Mouse (Mus musculus): Measurements from ENCODE around the gene Ublcp1. TPM values are rescaled to one million over a fixed set of nuclear protein-coding genes. Genes with fewer than 3 reads are reported as not detected.

Gene Ublcp1
- polyA plus RNA-seq (2014; fragmentation: Nextera tagmentation; extraction: Ambion mirVana) = 75.4 and 78.4 TPM in 2 replicates

- H3K9ac ChIP-seq (ENCODE audit: low read depth, low read length) = peak within 1 kb of the TSS; percentile 93
Observed at GRCm38 (mm10) chr11:44470432-44471336, at the start of gene Ublcp1. TSS of gene Ublcp1 (minus strand) at chr11:44470498.

DNA sequence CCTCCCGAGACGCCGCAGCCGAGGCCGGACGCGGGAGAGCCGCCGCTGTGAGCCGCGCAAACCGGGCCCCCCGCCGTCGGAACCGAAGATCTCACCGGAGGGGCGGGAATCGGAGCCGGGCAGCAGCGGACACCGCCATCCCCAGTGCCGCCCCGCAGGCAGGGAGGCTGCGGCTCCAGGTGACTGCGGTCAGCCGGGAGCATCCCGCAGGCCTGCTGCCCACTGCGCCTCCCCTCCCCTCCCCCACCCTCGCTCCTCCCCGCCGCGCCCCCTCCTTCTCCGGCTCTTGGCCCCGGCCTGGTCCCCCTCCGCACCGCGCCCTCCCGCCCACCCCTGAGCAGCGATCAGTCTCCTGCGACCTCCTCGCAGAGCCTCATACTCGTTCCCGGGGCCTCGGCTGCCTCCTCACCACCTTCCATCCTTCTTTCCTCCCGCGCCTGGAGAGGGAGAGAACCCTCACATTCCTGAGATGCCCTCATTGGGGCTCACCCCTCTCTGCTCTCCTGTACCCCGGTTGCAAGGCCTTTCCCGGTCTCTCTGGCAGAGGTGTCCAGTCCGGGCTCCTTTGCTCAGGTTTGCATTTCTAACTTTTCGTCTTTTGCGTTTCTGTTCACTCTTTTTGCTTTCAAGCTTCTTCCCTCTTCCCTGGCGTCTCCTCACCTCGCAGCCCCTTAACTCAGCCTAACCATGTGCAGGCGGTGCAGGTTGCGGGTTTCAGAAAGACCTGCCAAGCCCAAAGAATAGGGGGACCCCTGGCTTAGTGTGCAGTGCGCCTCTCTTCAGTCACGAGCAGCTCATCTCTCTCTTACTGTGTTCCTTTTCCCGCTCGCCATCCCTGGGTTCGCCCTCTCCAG lies 49.0 kb upstream of the Ublcp1 start:
- no peaks in the 10 kb centered on the region for H3K9me3 ChIP-seq (ENCODE audit: control insufficient read depth, low read length)
- H3K9ac ChIP-seq (ENCODE audit: low read depth, low read length) = peak overlapping the region; percentile 94
- peak overlapping the region; percentile 82 for H3K4me2 ChIP-seq (replicated peaks; ENCODE audit: low read depth, low read length)
- H3K27me3 ChIP-seq (ENCODE audit: control insufficient read depth, insufficient read depth, low read length) = no peaks in the 10 kb centered on the region
- H3K4me3 ChIP-seq (ENCODE audit: low read length) = peak overlapping the region; percentile 93
- H3K4me1 ChIP-seq (ENCODE audit: control insufficient read depth, insufficient read depth, low read length) = peaks cover 12% of the 10 kb centered on the region
- under 1% methylated on average over 42 of the region's 61 CpGs for WGBS
- H3K27ac ChIP-seq (ENCODE audit: low read depth, low read length) = peak overlapping the region; percentile 94
- ATAC-seq (ENCODE audit: low FRiP score, low TSS enrichment) = peak; percentile 75
- no peaks in the 10 kb centered on the region for H3K36me3 ChIP-seq (ENCODE audit: control insufficient read depth, insufficient read depth, low read length)

More at GRCm38 (mm10) chr11:44470432-44471336, at the start of gene Ublcp1:
- Histone ChIP-seq H3K27me3 (ENCODE audit: control insufficient read depth, insufficient read depth, low read length) (no peaks in the 10 kb centered on the region), H3K4me3 (ENCODE audit: low read length) (peak within 1 kb of the TSS; percentile 92), H3K4me1 (ENCODE audit: control insufficient read depth, insufficient read depth, low read length) (peaks cover 13% of the 10 kb centered on the region; the same call in 1 of the 2 replicates), H3K36me3 (ENCODE audit: control insufficient read depth, insufficient read depth, low read length) (0 out of 2 replicates have a peak, but pooled peaks cover 4% of the 10 kb centered on the region), H3K4me2 (replicated peaks; ENCODE audit: low read depth, low read length) (peak within 1 kb of the TSS; percentile 58), H3K27ac (ENCODE audit: low read depth, low read length) (peak within 1 kb of the TSS; percentile 84), H3K9me3 (ENCODE audit: control insufficient read depth, low read length) (no peaks in the 10 kb centered on the region)
- peak; percentile 96 for ATAC-seq (ENCODE audit: low FRiP score, low TSS enrichment)
- WGBS = under 1% methylated on average over 54 of the region's 54 CpGs

DNA sequence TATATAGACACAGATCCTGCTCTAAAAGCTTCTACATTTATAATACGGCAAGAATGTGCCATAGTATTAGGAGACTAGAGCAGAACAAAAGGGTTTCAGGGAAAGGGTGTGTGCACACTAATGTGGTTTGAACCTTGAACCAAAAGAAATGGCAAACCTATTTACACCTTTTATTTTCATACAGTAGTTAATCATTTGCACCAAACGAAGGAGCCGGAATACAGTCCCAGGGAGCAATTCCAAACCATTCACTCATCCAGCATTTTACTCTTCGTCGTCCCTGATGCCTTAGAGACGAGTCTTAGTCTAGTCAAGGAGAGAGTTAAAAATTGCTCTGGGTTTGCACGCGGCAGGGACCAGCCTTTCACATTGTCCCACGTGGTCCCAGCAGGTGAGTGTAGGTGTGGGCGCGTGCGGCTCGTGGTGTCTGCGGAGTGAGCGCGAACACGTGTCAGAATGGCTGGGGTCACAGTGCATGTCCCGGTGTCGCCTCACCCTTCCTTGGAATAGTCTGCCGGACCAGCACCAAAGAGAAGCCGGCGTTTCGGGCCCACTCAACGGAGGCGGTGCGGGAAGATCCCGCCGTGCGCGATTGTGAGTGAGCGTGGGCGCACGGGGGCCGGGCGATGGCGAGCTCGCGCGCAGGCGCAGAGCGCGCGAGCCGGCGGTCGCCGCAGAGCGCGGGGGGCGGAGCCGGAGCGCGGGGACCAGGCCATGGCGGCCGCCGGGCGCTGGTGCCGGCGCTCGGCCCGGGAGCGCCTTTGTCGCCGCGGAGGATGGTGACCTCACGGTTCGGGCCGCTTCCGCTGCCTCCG lies 48.2 kb upstream of the Ublcp1 start, which contains the start of gene Rnf145:
Rnf145 (plus strand) TSS at position 684 of the 815 bp plus-strand sequence.
- ATAC-seq (ENCODE audit: low FRiP score, low TSS enrichment) = peak; percentile 90
- H3K4me2 ChIP-seq (replicated peaks; ENCODE audit: low read depth, low read length) = peak within 1 kb of the TSS; percentile 82
- H3K4me1 ChIP-seq (ENCODE audit: control insufficient read depth, insufficient read depth, low read length) = peaks cover 12% of the 10 kb centered on the region
- peak within 1 kb of the TSS; percentile 93 for H3K4me3 ChIP-seq (ENCODE audit: low read length)
- H3K9me3 ChIP-seq (ENCODE audit: control insufficient read depth, low read length) = no peaks in the 10 kb centered on the region
- H3K27ac ChIP-seq (ENCODE audit: low read depth, low read length) = peak within 1 kb of the TSS; percentile 94
- no peaks in the 10 kb centered on the region for H3K36me3 ChIP-seq (ENCODE audit: control insufficient read depth, insufficient read depth, low read length)
- no peaks in the 10 kb centered on the region for H3K27me3 ChIP-seq (ENCODE audit: control insufficient read depth, insufficient read depth, low read length)
- 1% methylated on average over 55 of the region's 70 CpGs for WGBS
- H3K9ac ChIP-seq (ENCODE audit: low read depth, low read length) = peak within 1 kb of the TSS; percentile 94

- H3K4me2 ChIP-seq (replicated peaks; ENCODE audit: low read depth, low read length) = peak overlapping the region; percentile 82
- H3K27me3 ChIP-seq (ENCODE audit: control insufficient read depth, insufficient read depth, low read length) = no peaks in the 10 kb centered on the region
- H3K9me3 ChIP-seq (ENCODE audit: control insufficient read depth, low read length) = no peaks in the 10 kb centered on the region
- WGBS = 39% methylated on average over 6 of the region's 6 CpGs
- H3K27ac ChIP-seq (ENCODE audit: low read depth, low read length) = no peak overlapping the region
- no peak for ATAC-seq (ENCODE audit: low FRiP score, low TSS enrichment)
- no peaks in the 10 kb centered on the region for H3K36me3 ChIP-seq (ENCODE audit: control insufficient read depth, insufficient read depth, low read length)
- no peak overlapping the region; the same call in 1 of the 2 replicates for H3K9ac ChIP-seq (ENCODE audit: low read depth, low read length)
- H3K4me1 ChIP-seq (ENCODE audit: control insufficient read depth, insufficient read depth, low read length) = peaks cover 12% of the 10 kb centered on the region
- peak overlapping the region; percentile 93; the same call in 1 of the 2 replicates for H3K4me3 ChIP-seq (ENCODE audit: low read length)
Observed at GRCm38 (mm10) chr11:44517561-44518280, 47.4 kb upstream of the Ublcp1 start.

DNA sequence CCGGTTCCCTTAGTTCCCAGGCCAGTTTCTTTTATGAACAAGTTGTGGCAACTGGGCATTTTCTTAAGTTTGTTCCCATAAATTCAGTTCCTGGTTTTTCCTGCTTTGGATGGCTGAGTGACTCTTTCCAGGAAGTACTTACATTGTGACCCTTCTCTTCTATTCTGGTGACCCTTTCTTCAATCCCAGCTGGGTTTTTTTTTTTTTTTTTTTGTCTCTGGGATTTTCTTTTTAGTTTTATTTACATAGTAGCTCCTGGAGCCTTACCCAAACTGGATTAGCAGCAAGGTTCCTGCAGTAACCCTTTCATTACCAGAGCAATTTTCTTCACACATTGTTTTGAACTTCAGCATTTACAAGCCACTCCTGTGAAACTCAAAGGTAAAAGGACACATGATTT lies 46.1 kb upstream of the Ublcp1 start:
- H3K9me3 ChIP-seq (ENCODE audit: control insufficient read depth, low read length) = no peaks in the 10 kb centered on the region
- WGBS = 38% methylated on average over 1 of the region's 1 CpGs
- ATAC-seq (ENCODE audit: low FRiP score, low TSS enrichment) = no peak
- H3K27ac ChIP-seq (ENCODE audit: low read depth, low read length) = no peak overlapping the region
- no peak overlapping the region for H3K9ac ChIP-seq (ENCODE audit: low read depth, low read length)
- H3K4me3 ChIP-seq (ENCODE audit: low read length) = no peak overlapping the region
- H3K4me1 ChIP-seq (ENCODE audit: control insufficient read depth, insufficient read depth, low read length) = peaks cover 7% of the 10 kb centered on the region
- no peaks in the 10 kb centered on the region for H3K36me3 ChIP-seq (ENCODE audit: control insufficient read depth, insufficient read depth, low read length)
- H3K4me2 ChIP-seq (replicated peaks; ENCODE audit: low read depth, low read length) = no peak overlapping the region
- no peaks in the 10 kb centered on the region for H3K27me3 ChIP-seq (ENCODE audit: control insufficient read depth, insufficient read depth, low read length)

- H3K4me3 ChIP-seq (ENCODE audit: low read length) = no peak overlapping the region
- no peak overlapping the region for H3K9ac ChIP-seq (ENCODE audit: low read depth, low read length)
- 0 out of 2 replicates have a peak, but pooled peaks cover 2% of the 10 kb centered on the region for H3K4me1 ChIP-seq (ENCODE audit: control insufficient read depth, insufficient read depth, low read length)
- no peaks in the 10 kb centered on the region for H3K36me3 ChIP-seq (ENCODE audit: control insufficient read depth, insufficient read depth, low read length)
- H3K9me3 ChIP-seq (ENCODE audit: control insufficient read depth, low read length) = no peaks in the 10 kb centered on the region
- no peak for ATAC-seq (ENCODE audit: low FRiP score, low TSS enrichment)
- whole genome bisulfite sequencing = 49% methylated on average over 2 of the region's 2 CpGs
- no peaks in the 10 kb centered on the region for H3K27me3 ChIP-seq (ENCODE audit: control insufficient read depth, insufficient read depth, low read length)
- H3K4me2 ChIP-seq (replicated peaks; ENCODE audit: low read depth, low read length) = no peak overlapping the region
- H3K27ac ChIP-seq (ENCODE audit: low read depth, low read length) = no peak overlapping the region
Observed at GRCm38 (mm10) chr11:44514666-44515065, 44.4 kb upstream of the Ublcp1 start.

GRCm38 (mm10) chr11:44513026-44513422 lies 42.7 kb upstream of the Ublcp1 start:
- Histone ChIP-seq H3K4me3 (ENCODE audit: low read length) (no peak overlapping the region), H3K9me3 (ENCODE audit: control insufficient read depth, low read length) (no peaks in the 10 kb centered on the region), H3K36me3 (ENCODE audit: control insufficient read depth, insufficient read depth, low read length) (no peaks in the 10 kb centered on the region), H3K4me2 (replicated peaks; ENCODE audit: low read depth, low read length) (no peak overlapping the region), H3K4me1 (ENCODE audit: control insufficient read depth, insufficient read depth, low read length) (no peaks in the 10 kb centered on the region), H3K9ac (ENCODE audit: low read depth, low read length) (no peak overlapping the region), H3K27ac (ENCODE audit: low read depth, low read length) (no peak overlapping the region), H3K27me3 (ENCODE audit: control insufficient read depth, insufficient read depth, low read length) (no peaks in the 10 kb centered on the region)
- ATAC-seq (ENCODE audit: low FRiP score, low TSS enrichment) = no peak
- WGBS = 62% methylated on average over 2 of the region's 2 CpGs
